Mouse (Mus musculus): ENCODE data around the gene Fpr-rs3.

The Fpr-rs3 gene

DNA sequence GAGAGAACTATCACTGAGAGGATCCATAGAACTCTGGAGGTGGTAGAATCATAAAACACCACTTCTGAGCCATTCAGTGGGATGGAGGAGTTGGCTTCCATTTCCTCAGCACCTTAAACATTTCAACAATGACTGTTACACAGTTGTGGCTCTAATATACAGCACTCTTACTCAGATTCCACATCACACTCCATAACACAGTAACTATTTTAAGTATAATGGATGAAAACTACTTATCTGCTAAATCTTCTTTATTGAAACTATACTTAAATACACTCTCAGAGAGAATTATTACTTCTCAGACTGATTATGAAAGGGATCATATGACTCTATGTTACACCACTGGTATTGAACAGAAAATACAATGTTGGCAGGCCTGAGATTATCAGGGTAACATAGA is at the start of gene Fpr-rs3:
Gene Fpr-rs3, minus strand, starts transcription at position 101 of the 400 bp plus-strand sequence.
- no peak for DNase-seq

DNA sequence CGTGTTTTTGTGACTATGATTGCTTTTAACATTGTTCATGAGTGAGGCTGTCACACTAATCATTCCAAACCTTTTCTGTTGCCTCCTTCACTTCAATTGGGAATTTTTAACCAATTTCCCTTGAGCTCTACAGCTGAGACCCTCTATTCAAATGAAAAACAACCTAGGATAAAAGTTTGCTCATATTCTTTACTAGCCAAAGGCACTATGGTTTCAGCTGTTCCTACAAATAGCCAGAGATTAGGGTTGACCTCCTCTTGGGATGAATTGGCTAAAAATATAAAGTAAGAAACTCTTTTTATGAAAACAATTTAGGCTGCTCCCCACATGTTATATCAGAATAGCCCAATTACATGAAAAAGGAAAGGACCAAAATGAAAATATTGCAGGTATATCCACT is 28.4 kb downstream of the Fpr-rs3 start, which contains the start of gene Vmn2r110:
Gene Vmn2r110, minus strand, starts transcription at position 101 of the 400 bp plus-strand sequence.
- DNase-seq = no peak
